Comparison of ENCODE assay signal across 8 mouse cellular contexts in genomic region chr17:51534270-51534669, GRCm38 (mm10).
DNase-seq lines count a peak whose midpoint lies in the region; ATAC-seq and TF ChIP-seq lines count a peak whose summit lies in the region.

No protein-coding gene starts in this region.

- H3K4me2 ChIP-seq in kidney, embryonic 14.5 days (replicated peaks; ENCODE audit: low read depth, low read length) = peak overlapping the region; percentile 39
- H3K4me2 ChIP-seq in embryonic facial prominence, embryonic 12.5 days (replicated peaks) = peak overlapping the region; percentile 45
- peak overlapping the region; percentile 38 for H3K4me2 ChIP-seq in myocyte (ENCODE audit: low read depth)

- H3K36me3 ChIP-seq in kidney, embryonic 14.5 days (ENCODE audit: control insufficient read depth, insufficient read depth, low read length) = no peaks in the 10 kb centered on the region
- no peaks in the 10 kb centered on the region for H3K36me3 ChIP-seq in embryonic facial prominence, embryonic 12.5 days
- H3K36me3 ChIP-seq in myocyte (ENCODE audit: control insufficient read depth, insufficient read depth) = no peaks in the 10 kb centered on the region

- 0 out of 2 replicates have a peak overlapping the region, but pooled peaks have one; percentile 1 for H3K4me3 ChIP-seq in kidney, embryonic 14.5 days (ENCODE audit: low read length)
- peak overlapping the region; percentile 22 for H3K4me3 ChIP-seq in embryonic facial prominence, embryonic 12.5 days
- H3K4me3 ChIP-seq in myocyte = no peak overlapping the region

- no peak for TF ChIP-seq POLR2A in myocyte (IDR thresholded peaks at IDR 0.05; ENCODE audit: insufficient read length, low read depth)

- H3K9ac ChIP-seq in kidney, embryonic 14.5 days (ENCODE audit: low read depth, low read length) = no peak overlapping the region; the same call in 1 of the 2 replicates
- H3K9ac ChIP-seq in embryonic facial prominence, embryonic 12.5 days = no peak overlapping the region

- peak; percentile 86; the same call in 1 of the 2 replicates for ATAC-seq in kidney, embryonic 14.5 days (ENCODE audit: low FRiP score, low TSS enrichment)
- 0 out of 2 replicates have a peak, but pooled peaks have one; percentile 60 for ATAC-seq in embryonic facial prominence, embryonic 12.5 days (ENCODE audit: insufficient number of reproducible peaks, insufficient read depth, low FRiP score, low TSS enrichment)
- ATAC-seq in granulocyte monocyte progenitor cell, adult 5-6 weeks (replicated peaks; ENCODE audit: poor library complexity, severe bottlenecking) = peak; percentile 52

- H3K9me3 ChIP-seq in kidney, embryonic 14.5 days (ENCODE audit: control insufficient read depth, low read length) = no peaks in the 10 kb centered on the region
- H3K9me3 ChIP-seq in embryonic facial prominence, embryonic 12.5 days = no peaks in the 10 kb centered on the region

- no peak overlapping the region for H3ac ChIP-seq in myocyte (ENCODE audit: control insufficient read depth, insufficient read length)

- H3K27ac ChIP-seq in kidney, embryonic 14.5 days (ENCODE audit: low read depth, low read length) = no peak overlapping the region
- H3K27ac ChIP-seq in embryonic facial prominence, embryonic 12.5 days = no peak overlapping the region

- H3K79me2 ChIP-seq in myocyte (ENCODE audit: control insufficient read depth, insufficient read depth) = no peaks in the 10 kb centered on the region

- DNase-seq in kidney, postnatal 14 days = no peak
- no peak for DNase-seq in cerebellum, adult 8-10 months
- DNase-seq in layer of hippocampus, postnatal 25 days (ENCODE audit: extremely low spot score in 1 of 2, low spot score in 1 of 2) = no peak
- DNase-seq in lung, postnatal 25 days (ENCODE audit: low spot score) = no peak

- H3K4me1 ChIP-seq in kidney, embryonic 14.5 days (ENCODE audit: control insufficient read depth, insufficient read depth, low read length) = no peaks in the 10 kb centered on the region
- H3K4me1 ChIP-seq in embryonic facial prominence, embryonic 12.5 days = peaks cover 6% of the 10 kb centered on the region; the same call in 1 of the 2 replicates

- WGBS in kidney, embryonic 14.5 days = 6% methylated on average over 14 of the region's 14 CpGs
- 7% methylated on average over 14 of the region's 14 CpGs for WGBS in embryonic facial prominence, embryonic 12.5 days

- H3K27me3 ChIP-seq in kidney, embryonic 14.5 days (ENCODE audit: control insufficient read depth, insufficient read depth, low read length) = no peaks in the 10 kb centered on the region
- no peaks in the 10 kb centered on the region for H3K27me3 ChIP-seq in embryonic facial prominence, embryonic 12.5 days
- no peaks in the 10 kb centered on the region for H3K27me3 ChIP-seq in myocyte (ENCODE audit: control insufficient read depth, insufficient read depth, insufficient read length)

TF ChIP-seq in myocyte, 11 proteins besides CTCF, POLR2A, EP300 and RAD21:
- no peak for TF ChIP-seq E2F4 (IDR thresholded peaks at IDR 0.05; ENCODE audit: insufficient read depth)
- no peak for TF ChIP-seq SRF (IDR thresholded peaks at IDR 0.05; ENCODE audit: control insufficient read depth, insufficient read length, low read depth)
- no peak for TF ChIP-seq POLR2AphosphoS2 (IDR thresholded peaks at IDR 0.05; ENCODE audit: insufficient read length, low read depth)
- TF ChIP-seq MAX (IDR thresholded peaks at IDR 0.05; ENCODE audit: low read depth) = no peak
- TF ChIP-seq MYOG (IDR thresholded peaks at IDR 0.05; ENCODE audit: control insufficient read depth in 1 of 3, insufficient read depth in 1 of 3, insufficient read length in 2 of 3, low read depth in 2 of 3) = no peak
- no peak for TF ChIP-seq TCF3 (IDR thresholded peaks at IDR 0.05; ENCODE audit: insufficient read length, low read depth)
- TF ChIP-seq CEBPB (IDR thresholded peaks at IDR 0.05; ENCODE audit: insufficient read depth, poor library complexity, severe bottlenecking) = no peak
- no peak for TF ChIP-seq REST (IDR thresholded peaks at IDR 0.05; ENCODE audit: insufficient read depth, insufficient read length)
- TF ChIP-seq TCF12 (IDR thresholded peaks at IDR 0.05; ENCODE audit: insufficient read depth, poor library complexity, severe bottlenecking) = no peak
- no peak for TF ChIP-seq USF1 (IDR thresholded peaks at IDR 0.05; ENCODE audit: low read depth)
- TF ChIP-seq MYOD1 (IDR thresholded peaks at IDR 0.05; ENCODE audit: control insufficient read depth in 1 of 3, insufficient read length in 2 of 3, low read depth in 2 of 3) = no peak
